Mouse (Mus musculus) heart, postnatal 0 days (tissue): ENCODE data around the gene Tmem182. TPM values are rescaled to one million over a fixed set of nuclear protein-coding genes. Genes with fewer than 3 reads are reported as not detected.

Experiments
- ATAC-seq: fragments of 200-750 bp; cut with Nextera tagmentation; 2 replicates; pipeline ENCODE4 v1.8.0; 2017; ENCODE audit warnings: low read depth, moderate number of reproducible peaks, moderate library complexity; ENCODE audit not compliant: insufficient read depth
- DNase-seq: peaks from one replicate; pipeline ENCODE4 v3.0.0-alpha.2; 2016; ENCODE audit warnings: low spot score
- H3K27ac ChIP-seq: fragments of 300-500 bp; sonication (generic); 2 replicates; pipeline ENCODE4 v1.5.1; 2014; ENCODE audit warnings: low read depth, mild to moderate bottlenecking
- H3K27me3 ChIP-seq: fragments of 300-500 bp; sonication (generic); 2 replicates; pipeline ENCODE4 v1.6.1; 2014; ENCODE audit warnings: low read length, mixed read lengths; ENCODE audit not compliant: control insufficient read depth, insufficient read depth
- H3K36me3 ChIP-seq: fragments of 300-500 bp; sonication (generic); replicated peaks from 2 replicates; pipeline ENCODE4 v1.6.1; 2014; ENCODE audit warnings: low read length, mixed read lengths; ENCODE audit not compliant: control insufficient read depth, insufficient read depth
- H3K4me1 ChIP-seq: fragments of 300-500 bp; sonication (generic); 2 replicates; pipeline ENCODE4 v1.6.1; 2014; ENCODE audit warnings: antibody characterized with exemption; ENCODE audit not compliant: control insufficient read depth, insufficient read depth
- H3K4me2 ChIP-seq: fragments of 300-500 bp; sonication (generic); 2 replicates; pipeline ENCODE4 v1.6.1; 2014; ENCODE audit warnings: low read depth, mild to moderate bottlenecking, low read length, moderate library complexity
- H3K4me3 ChIP-seq: fragments of 300-500 bp; sonication (generic); 2 replicates; pipeline ENCODE4 v1.5.1; 2014; ENCODE audit warnings: low read depth, low read length
- H3K9ac ChIP-seq: fragments of 300-500 bp; sonication (generic); replicated peaks from 2 replicates; pipeline ENCODE4 v1.6.1; 2014; ENCODE audit warnings: low read depth, low read length, mixed read lengths
- H3K9me3 ChIP-seq: fragments of 300-500 bp; sonication (generic); replicated peaks from 2 replicates; pipeline ENCODE4 v1.6.1; 2016; ENCODE audit warnings: low read length; ENCODE audit not compliant: control insufficient read depth
- CTCF ChIP-seq: IDR thresholded peaks from 2 replicates; pipeline ENCODE4 v1.5.1; 2016; ENCODE audit warnings: antibody characterized with exemption, control low read depth, low read depth
- EP300 ChIP-seq: IDR thresholded peaks from 2 replicates; pipeline ENCODE4 v1.6.1; 2016; ENCODE audit warnings: antibody characterized with exemption, low read depth
- WGBS: fragments of 180-500 bp; shearing (Covaris S2); extraction: QIAGEN DNeasy Blood & Tissue Kit; methylation state at CpG from one replicate; pipeline ENCODE4 v1.1.7; 2014; 5-methylcytosine and 5-hydroxymethylcytosine counted together
- polyA plus RNA-seq: library from polyadenylated mRNA; unstranded; fragments of >200 nt; fragmentation: Nextera tagmentation; extraction: Ambion mirVana; gene quantifications from 2 replicates; pipeline ENCODE4 v1.2.1, GENCODE M21; 2015
- total RNA-seq: library from RNA; depleted of rRNA; stranded (reverse); fragments of >200 nt; gene quantifications from 2 replicates; pipeline ENCODE4 v1.2.3, GENCODE M21; 2014; ENCODE audit warnings: low replicate concordance

Gene Tmem182
- total and polyA plus RNA-seq, 2 experiments from 2014 or later, result 102 to 125 TPM

DNA sequence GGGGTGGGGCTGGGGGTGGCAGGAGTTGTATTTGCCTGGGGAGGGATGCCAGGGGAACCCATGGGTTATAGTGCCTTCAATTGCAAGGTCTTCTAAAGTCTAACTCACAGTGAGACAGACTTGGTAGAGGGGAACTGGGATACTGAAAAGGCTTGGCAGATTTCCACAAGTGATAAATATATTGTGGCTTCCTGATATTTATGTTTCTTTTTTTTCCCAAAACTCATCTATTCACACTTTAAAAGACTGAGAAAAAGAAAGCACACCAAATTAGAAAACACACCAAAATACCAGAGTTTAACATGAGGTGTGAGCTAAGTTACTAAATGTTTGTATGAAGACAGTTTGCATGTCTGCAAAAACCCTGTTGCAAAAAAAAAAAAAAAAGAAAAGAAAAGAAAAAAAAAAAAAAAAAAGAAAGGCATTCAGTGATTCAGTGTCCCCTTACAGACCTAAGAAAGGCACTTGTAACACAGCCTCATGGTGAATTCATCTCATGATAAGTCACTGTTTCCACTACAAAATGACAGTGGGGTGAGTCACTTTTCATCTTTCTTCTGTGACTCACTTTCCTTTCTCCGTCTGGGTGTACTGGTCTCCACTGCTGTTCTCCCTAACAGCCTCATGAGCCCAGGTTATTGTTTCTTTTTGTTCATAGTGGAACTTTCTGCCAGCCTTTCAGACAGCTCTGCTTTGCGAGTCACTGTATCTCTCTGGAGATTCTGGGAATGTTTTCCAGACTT, 42.0 kb downstream of the Tmem182 start:
- ATAC-seq, result peak; percentile 64
- Histone ChIP-seq H3K4me3 (no peak overlapping the region), H3K4me1 (0 out of 2 replicates have a peak, but pooled peaks cover 6% of the 10 kb centered on the region), H3K36me3 (no peaks in the 10 kb centered on the region), H3K9ac (no peak overlapping the region), H3K9me3 (no peaks in the 10 kb centered on the region), H3K27me3 (no peaks in the 10 kb centered on the region), H3K27ac (no peak overlapping the region), H3K4me2 (no peak overlapping the region)
- 19% methylated on average over 2 of the region's 2 CpGs for WGBS
- TF ChIP-seq EP300, result no peak
- no peak for TF ChIP-seq CTCF
- DNase-seq, result peak; percentile 37

DNA sequence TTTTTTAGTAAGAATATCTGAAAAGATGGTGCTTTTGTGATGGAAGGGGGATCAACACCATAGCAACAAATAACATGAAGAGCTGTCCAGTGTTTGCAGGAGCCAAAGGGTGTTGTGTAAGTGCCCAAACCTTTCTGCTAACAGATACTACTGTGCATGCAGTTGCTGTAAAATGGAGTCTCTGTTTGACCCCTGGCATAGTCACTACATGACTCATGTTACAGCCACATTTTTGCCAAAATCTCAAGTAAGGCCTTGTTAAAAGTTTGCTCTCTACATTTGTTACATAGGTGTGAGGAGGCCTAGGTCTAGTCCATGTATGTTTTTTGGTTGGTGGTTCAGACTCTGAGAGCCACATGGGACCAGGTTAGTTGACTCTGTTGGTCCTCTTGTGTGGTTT, 45.9 kb downstream of the Tmem182 start:
- Histone ChIP-seq H3K36me3 (no peaks in the 10 kb centered on the region; the same call in 1 of the 2 replicates), H3K4me3 (no peak overlapping the region), H3K4me1 (0 out of 2 replicates have a peak, but pooled peaks cover 6% of the 10 kb centered on the region), H3K27ac (no peak overlapping the region), H3K9me3 (no peaks in the 10 kb centered on the region), H3K27me3 (no peaks in the 10 kb centered on the region), H3K9ac (no peak overlapping the region), H3K4me2 (no peak overlapping the region)
- TF ChIP-seq CTCF (no peak), EP300 (no peak)
- DNase-seq (no peak), ATAC-seq (no peak)

DNA sequence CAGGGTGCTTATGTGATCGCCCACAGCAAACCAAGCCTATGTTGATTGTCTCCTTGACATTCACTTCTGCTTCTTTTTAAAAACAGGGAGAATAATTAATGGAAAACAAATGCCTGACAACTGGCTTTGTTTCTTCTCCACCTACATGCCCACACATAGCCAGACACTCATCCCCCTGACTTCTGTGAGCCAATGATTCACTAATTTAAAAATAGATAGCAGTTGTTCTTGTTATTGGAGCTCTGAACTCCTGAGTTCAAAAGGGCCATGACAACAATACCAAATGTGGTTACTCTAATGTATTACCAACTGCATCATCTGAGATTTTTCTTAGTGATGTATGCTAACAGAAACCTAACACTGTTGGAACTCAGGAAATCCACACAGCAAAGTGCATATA, 49.9 kb downstream of the Tmem182 start:
- DNase-seq (no peak), ATAC-seq (no peak)
- TF ChIP-seq EP300, result no peak
- TF ChIP-seq CTCF, result no peak
- H3K4me1 ChIP-seq, result no peaks in the 10 kb centered on the region
- no peak overlapping the region for H3K4me2 ChIP-seq
- H3K36me3 ChIP-seq, result no peaks in the 10 kb centered on the region; the same call in 1 of the 2 replicates
- 94% methylated on average over 1 of the region's 1 CpGs for WGBS
- no peaks in the 10 kb centered on the region for H3K9me3 ChIP-seq
- H3K27me3 ChIP-seq, result no peaks in the 10 kb centered on the region
- H3K9ac ChIP-seq, result no peak overlapping the region
- H3K4me3 ChIP-seq, result no peak overlapping the region
- H3K27ac ChIP-seq, result no peak overlapping the region

DNA sequence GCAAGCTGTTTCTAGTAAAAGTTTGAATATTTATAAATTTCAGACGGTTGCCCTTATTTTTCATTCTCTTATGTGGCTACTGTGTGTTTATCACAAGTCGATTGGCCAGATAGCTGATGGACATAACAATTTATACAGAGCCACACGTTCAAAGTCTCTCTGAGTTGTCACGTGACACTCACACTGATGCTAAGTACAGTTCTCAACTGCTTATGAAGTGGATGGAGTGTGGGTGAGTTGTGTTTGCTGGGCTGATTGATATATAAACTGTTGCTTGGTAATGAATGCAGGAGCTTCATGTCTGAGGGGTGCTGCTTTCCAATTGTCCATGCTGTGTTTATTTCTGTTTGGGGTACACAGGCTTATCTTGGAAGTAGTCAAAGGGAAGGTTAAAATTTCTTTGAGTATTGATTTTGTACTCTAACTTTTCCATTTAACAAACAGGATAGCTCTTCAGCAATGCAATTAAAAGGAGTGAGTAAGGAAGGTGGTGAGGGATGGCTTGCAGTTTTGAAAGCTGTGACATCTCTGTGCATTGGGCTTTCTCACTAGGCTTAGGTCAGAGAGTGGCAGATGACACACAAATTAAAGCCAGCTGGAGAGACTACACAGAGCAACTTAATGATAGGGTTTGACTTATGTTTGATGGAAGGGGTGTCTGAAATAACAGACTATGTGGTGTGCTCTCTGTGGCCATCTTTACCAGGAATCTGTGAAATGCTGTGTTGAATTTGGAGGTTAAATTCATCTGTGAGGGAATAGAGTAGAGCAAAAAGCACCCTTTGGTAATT, 51.6 kb downstream of the Tmem182 start:
- ATAC-seq (no peak), DNase-seq (no peak)
- H3K27ac ChIP-seq, result no peak overlapping the region
- no peak overlapping the region for H3K4me2 ChIP-seq
- no peak overlapping the region for H3K4me3 ChIP-seq
- H3K27me3 ChIP-seq, result no peaks in the 10 kb centered on the region
- H3K9ac ChIP-seq, result no peak overlapping the region
- TF ChIP-seq CTCF (no peak), EP300 (no peak)
- H3K9me3 ChIP-seq, result no peaks in the 10 kb centered on the region
- H3K36me3 ChIP-seq, result no peaks in the 10 kb centered on the region; the same call in 1 of the 2 replicates
- 67% methylated on average over 4 of the region's 4 CpGs for WGBS
- no peaks in the 10 kb centered on the region for H3K4me1 ChIP-seq

DNA sequence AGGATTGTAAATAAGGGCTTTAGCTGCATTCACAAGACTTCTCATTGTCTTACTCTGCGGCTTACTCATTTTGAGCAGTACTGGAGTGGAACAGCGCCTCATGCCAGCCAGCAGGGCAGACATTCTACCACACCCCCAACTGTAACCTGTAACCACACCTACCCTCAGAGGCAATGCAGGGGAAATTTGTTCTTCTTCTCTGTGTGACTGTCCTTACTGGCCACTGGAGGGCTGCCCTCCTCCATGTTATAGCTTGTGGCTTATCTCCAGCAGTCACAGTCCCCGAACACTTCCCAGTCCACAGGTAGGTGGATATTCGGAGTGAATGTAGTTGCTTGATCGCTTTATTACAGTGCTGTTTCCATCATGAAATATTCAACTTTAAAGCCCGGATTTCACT, 59.6 kb downstream of the Tmem182 start:
- Histone ChIP-seq H3K9ac (no peak overlapping the region), H3K4me1 (peaks cover 3% of the 10 kb centered on the region; the same call in 1 of the 2 replicates), H3K27me3 (no peaks in the 10 kb centered on the region), H3K36me3 (no peaks in the 10 kb centered on the region), H3K4me3 (no peak overlapping the region), H3K27ac (no peak overlapping the region), H3K4me2 (no peak overlapping the region), H3K9me3 (no peaks in the 10 kb centered on the region)
- DNase-seq, result no peak
- WGBS, result 68% methylated on average over 6 of the region's 6 CpGs
- no peak for ATAC-seq
- peak; percentile 9; the same call in 1 of the 2 replicates for TF ChIP-seq CTCF
- no peak for TF ChIP-seq EP300
